Mouse (Mus musculus): Measurements from ENCODE around the gene Pold1.

Gene Pold1

DNA sequence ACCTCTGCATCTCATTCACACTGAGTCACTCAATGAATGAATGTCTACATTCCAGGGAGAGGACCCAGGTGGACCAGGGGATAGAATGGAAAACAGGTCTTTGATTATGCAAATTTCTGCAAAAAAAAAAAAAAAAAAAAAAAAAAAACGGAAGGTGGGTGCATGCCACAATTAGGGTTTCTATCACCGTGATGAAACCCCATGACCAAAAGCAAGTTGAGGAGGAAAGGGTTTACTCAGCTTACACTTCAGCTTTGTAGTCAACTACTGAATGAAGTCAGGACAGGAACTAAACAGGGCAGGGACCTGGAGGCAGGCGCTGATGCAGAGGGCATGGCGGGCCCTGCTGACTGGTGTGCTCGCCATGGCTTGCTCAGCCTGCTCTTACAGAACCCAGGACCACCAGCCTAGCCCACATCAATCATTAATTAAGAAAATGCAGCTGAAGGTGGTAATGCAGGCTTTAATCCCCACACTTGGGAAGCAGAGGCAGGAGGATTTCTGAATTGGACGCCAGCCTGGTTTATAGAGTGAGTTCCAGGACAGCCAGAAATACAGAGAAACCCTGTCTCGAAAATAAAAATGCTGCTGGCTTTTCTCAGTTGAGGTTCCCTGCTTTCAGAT lies 63.0 kb downstream of the Pold1 start:
- DNase-seq (ENCODE audit: low read depth, low spot score) = no peak

DNA sequence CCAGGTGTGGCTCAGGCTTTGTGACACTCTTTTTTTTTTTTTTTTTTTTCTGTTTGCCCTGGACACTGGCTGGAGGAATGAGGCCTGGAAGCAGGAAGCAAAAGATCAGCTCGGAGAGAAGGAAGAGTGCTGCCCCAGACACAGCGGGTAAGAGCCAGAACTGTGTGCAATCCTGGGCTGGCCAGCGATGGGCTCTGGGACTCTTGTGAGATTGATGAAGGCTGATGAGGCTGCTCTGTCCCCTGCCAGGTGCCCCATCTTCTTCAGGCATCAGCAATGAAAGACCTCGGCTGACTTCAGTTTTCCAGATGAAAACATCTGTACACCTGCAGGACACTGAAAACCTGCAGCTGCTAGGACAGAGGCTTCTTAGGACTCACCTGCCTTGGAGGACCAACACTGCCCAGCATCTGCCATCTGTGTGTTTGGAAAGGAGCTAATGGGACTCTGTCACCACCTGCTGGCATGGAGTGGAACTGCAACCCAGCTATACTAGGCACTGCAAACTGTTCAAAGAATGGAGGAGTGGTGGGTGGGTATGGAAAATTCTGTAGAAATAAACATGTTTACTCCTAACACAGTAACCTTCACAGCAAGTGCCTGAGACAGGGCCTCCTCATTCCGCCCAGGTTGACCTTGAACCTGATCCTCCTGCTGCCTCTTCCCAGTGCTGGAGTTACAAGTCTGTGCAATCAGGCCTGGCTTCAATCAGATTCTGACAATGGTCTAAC lies 63.6 kb downstream of the Pold1 start:
- DNase-seq (ENCODE audit: low read depth, low spot score) = no peak

DNA sequence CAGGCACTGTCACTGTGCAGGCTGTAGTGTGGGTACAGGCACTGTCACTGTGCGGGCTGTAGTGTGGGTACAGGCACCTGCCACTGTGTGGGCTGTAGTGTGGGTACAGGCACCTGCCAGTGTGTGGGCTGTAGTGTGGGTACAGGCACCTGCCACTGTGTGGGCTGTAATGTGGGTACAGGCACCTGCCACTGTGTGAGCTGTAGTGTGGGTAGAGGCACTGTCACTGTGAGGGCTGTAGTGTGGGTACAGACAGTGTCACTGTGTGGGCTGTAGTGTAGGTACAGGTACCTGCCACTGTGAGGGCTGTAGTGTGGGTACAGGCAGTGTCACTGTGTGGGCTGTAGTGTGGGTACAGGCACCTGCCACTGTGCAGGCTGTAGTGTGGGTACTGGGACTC lies 64.5 kb downstream of the Pold1 start:
- no peak for DNase-seq (ENCODE audit: low read depth, low spot score)

DNA sequence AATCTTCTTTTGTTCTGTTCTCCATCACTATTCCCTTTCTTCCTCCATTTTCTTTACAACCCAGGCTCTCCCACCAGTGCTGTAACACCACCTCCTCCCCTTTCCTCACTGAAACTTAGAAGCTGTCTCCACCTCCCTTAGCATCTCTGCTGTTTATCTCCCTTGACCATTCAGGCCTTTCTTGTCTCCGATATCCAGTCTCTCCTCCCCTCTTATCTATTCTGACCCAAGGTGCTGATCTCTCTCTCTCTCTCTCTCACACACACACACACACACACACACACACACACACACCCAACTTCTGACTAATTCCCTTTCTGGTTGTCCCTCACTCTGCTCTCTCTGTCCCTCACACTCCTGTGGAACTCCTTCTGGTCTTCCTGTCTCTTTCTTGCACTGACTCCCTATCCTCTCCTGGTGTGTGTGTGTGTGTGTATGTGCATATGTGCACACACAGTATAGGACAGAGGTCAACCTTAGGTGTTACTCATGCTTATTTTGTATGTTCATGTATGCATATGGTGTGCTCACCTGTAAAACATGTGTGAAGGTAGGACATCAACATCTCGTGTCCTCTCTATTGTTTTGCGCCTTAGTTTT lies 65.7 kb downstream of the Pold1 start:
- DNase-seq (ENCODE audit: low read depth, low spot score) = no peak

Data from brain, embryonic 18.5 days (tissue).